Mouse (Mus musculus): ENCODE measurements around the gene Hoxd9. TPM values are rescaled to one million over a fixed set of nuclear protein-coding genes. Genes with fewer than 3 reads are reported as not detected.

Hoxd9 gene
- total and polyA plus RNA-seq, 2 experiments from 2014 or later = not detected

GRCm38 (mm10) chr2:74709465-74710419 is 12.2 kb downstream of the Hoxd9 start:
- Histone ChIP-seq H3K27ac (ENCODE audit: low read depth, low read length) (no peak overlapping the region), H3K9me3 (ENCODE audit: low read length) (no peaks in the 10 kb centered on the region), H3K27me3 (ENCODE audit: insufficient read depth, low read length) (peaks cover 83% of the 10 kb centered on the region), H3K4me3 (ENCODE audit: low read depth, low read length) (no peak overlapping the region), H3K4me2 (ENCODE audit: low read depth) (no peak overlapping the region), H3K4me1 (ENCODE audit: insufficient read depth) (no peaks in the 10 kb centered on the region), H3K36me3 (ENCODE audit: insufficient read depth) (no peaks in the 10 kb centered on the region), H3K9ac (no peak overlapping the region)
- 4% methylated on average over 5 of the region's 5 CpGs for WGBS
- DNase-seq (no peak), ATAC-seq (no peak)
- no peak for TF ChIP-seq CTCF (IDR thresholded peaks at IDR 0.05; ENCODE audit: low read depth)

GRCm38 (mm10) chr2:74710929-74711543 is 13.5 kb downstream of the Hoxd9 start:
- no peaks in the 10 kb centered on the region for H3K4me1 ChIP-seq (ENCODE audit: insufficient read depth)
- 1% methylated on average over 16 of the region's 16 CpGs for WGBS
- H3K36me3 ChIP-seq (ENCODE audit: insufficient read depth) = no peaks in the 10 kb centered on the region
- no peak overlapping the region for H3K4me3 ChIP-seq (ENCODE audit: low read depth, low read length)
- H3K9me3 ChIP-seq (ENCODE audit: low read length) = no peaks in the 10 kb centered on the region
- TF ChIP-seq CTCF (IDR thresholded peaks at IDR 0.05; ENCODE audit: low read depth) = no peak
- H3K9ac ChIP-seq = no peak overlapping the region
- ATAC-seq = no peak
- no peak overlapping the region for H3K27ac ChIP-seq (ENCODE audit: low read depth, low read length)
- DNase-seq = no peak
- H3K4me2 ChIP-seq (ENCODE audit: low read depth) = no peak overlapping the region
- peaks cover 88% of the 10 kb centered on the region for H3K27me3 ChIP-seq (ENCODE audit: insufficient read depth, low read length)

GRCm38 (mm10) chr2:74711721-74712621 is 14.4 kb downstream of the Hoxd9 start, which contains the start of the genes Hoxd3 and Hoxd4:
Gene Hoxd3 (plus strand): TSS chr2:74711927.
Gene Hoxd4 (plus strand): TSS chr2:74711929.
- Histone ChIP-seq H3K9me3 (ENCODE audit: low read length) (no peaks in the 10 kb centered on the region), H3K27ac (ENCODE audit: low read depth, low read length) (no peak within 1 kb of the TSS), H3K9ac (no peak within 1 kb of the TSS), H3K4me1 (ENCODE audit: insufficient read depth) (no peaks in the 10 kb centered on the region), H3K36me3 (ENCODE audit: insufficient read depth) (no peaks in the 10 kb centered on the region), H3K4me3 (ENCODE audit: low read depth, low read length) (peak within 1 kb of the TSS; percentile 9; the same call in 1 of the 2 replicates), H3K27me3 (ENCODE audit: insufficient read depth, low read length) (peaks cover 88% of the 10 kb centered on the region), H3K4me2 (ENCODE audit: low read depth) (peak within 1 kb of the TSS; percentile 21; the same call in 1 of the 2 replicates)
- 1% methylated on average over 65 of the region's 65 CpGs for WGBS
- DNase-seq = no peak
- TF ChIP-seq CTCF (IDR thresholded peaks at IDR 0.05; ENCODE audit: low read depth) = no peak
- no peak for ATAC-seq

GRCm38 (mm10) chr2:74713239-74714150 is 16.0 kb downstream of the Hoxd9 start:
- no peak for DNase-seq
- Histone ChIP-seq H3K4me1 (ENCODE audit: insufficient read depth) (no peaks in the 10 kb centered on the region), H3K27me3 (ENCODE audit: insufficient read depth, low read length) (peaks cover 89% of the 10 kb centered on the region), H3K4me3 (ENCODE audit: low read depth, low read length) (no peak overlapping the region), H3K4me2 (ENCODE audit: low read depth) (no peak overlapping the region), H3K9me3 (ENCODE audit: low read length) (no peaks in the 10 kb centered on the region), H3K36me3 (ENCODE audit: insufficient read depth) (no peaks in the 10 kb centered on the region), H3K9ac (no peak overlapping the region), H3K27ac (ENCODE audit: low read depth, low read length) (no peak overlapping the region)
- TF ChIP-seq CTCF (IDR thresholded peaks at IDR 0.05; ENCODE audit: low read depth) = no peak
- 4% methylated on average over 19 of the region's 19 CpGs for WGBS
- no peak for ATAC-seq

GRCm38 (mm10) chr2:74714156-74714789 is 16.7 kb downstream of the Hoxd9 start:
- ATAC-seq (no peak), DNase-seq (no peak)
- Histone ChIP-seq H3K9ac (no peak overlapping the region), H3K27ac (ENCODE audit: low read depth, low read length) (no peak overlapping the region), H3K4me3 (ENCODE audit: low read depth, low read length) (no peak overlapping the region), H3K36me3 (ENCODE audit: insufficient read depth) (no peaks in the 10 kb centered on the region), H3K27me3 (ENCODE audit: insufficient read depth, low read length) (peaks cover 89% of the 10 kb centered on the region), H3K4me1 (ENCODE audit: insufficient read depth) (no peaks in the 10 kb centered on the region), H3K9me3 (ENCODE audit: low read length) (no peaks in the 10 kb centered on the region), H3K4me2 (ENCODE audit: low read depth) (no peak overlapping the region)
- no peak for TF ChIP-seq CTCF (IDR thresholded peaks at IDR 0.05; ENCODE audit: low read depth)
- WGBS = 4% methylated on average over 18 of the region's 18 CpGs

All from forebrain, postnatal 0 days (tissue).